Mouse (Mus musculus): ENCODE measurements around the gene Tnrc6c.

Gene Tnrc6c

DNA sequence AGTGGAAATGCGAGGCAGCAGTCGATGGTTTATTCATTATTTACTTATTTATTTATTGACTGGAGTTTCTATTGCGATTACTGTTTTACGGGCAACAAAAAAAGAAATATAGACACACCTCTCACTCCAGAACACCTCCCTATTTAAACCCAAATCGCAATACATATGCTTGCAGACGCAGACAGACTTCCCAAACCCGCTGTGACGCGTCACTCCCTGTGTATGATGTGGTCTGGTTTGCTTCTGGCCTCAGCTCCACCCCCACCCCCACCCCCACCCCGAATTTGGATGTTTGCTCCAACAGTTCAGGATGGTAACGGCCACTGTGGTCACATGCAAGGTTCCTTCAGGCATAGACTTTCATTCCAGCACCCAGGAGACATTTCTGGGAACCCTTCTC is 15.3 kb upstream of the Tnrc6c start:
- WGBS: 80% methylated on average over 11 of the region's 11 CpGs

DNA sequence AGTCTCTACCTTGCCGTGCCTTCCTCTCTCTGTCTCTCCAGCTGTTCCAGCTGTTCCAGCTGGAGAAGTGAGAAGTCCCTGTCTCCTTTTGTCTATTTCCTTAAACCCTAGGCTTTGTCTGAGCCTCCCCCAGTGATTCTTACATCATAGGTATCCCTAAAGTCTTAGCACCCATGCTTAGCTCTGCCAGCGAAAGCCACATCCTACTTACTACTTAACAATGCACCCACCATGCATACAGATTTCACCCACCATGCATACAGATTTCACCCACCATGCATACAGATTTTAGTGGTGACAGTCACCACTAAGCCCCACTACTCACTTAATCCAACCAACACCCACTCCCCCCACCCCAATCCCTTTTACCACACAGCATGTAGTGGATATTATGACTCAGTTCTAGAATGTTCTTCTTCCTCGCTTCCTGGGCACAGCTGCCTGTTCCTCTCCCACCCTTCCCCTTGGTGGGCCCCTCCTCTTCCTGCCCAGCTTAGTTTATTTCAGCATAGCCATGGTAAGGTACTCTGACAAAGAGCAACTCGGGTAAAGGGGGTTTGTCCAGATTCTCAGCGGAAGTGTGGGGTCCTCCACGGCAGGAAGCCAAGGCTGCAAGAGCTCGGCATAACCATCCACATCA is 14.6 kb upstream of the Tnrc6c start:
- WGBS: 78% methylated on average over 7 of the region's 7 CpGs

DNA sequence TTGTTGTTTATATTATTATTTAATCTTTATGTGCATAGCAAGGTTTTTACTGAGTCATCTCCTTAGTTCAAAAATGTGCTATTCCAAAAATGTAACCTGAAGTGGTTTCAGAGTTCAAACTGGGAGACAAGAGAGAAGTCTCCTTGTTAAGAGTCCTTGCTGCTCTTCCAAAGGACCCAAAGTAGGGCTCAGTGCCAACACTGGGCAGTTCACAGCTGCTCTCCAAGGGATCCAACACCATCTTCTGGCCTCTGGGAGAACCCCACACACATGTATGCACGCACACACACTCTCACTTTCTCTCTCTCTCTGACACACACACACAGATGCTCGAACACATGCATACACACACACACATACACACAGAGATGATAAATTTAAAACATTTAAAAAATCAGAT is 11.9 kb upstream of the Tnrc6c start:
- 90% methylated on average over 2 of the region's 2 CpGs for WGBS

DNA sequence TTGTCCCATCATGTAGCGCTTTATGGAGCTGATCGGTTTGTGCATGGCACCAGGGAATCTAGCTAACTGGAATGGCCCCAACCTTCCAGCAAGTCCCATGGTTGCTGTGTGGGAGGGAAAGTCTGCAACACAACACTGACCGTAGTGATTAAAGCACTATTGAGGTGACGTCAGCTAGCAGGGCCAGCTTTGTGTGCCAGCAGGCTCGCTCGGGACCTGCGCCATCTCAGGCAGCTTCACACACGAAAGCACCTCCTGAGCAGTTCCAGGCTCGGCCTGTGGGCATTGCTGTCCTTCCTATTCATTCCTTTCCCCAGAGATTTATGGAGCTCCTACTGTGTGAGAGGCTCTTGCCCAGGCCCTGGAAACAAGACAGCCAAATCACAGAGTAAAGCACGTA is 10.8 kb upstream of the Tnrc6c start:
- WGBS: 79% methylated on average over 10 of the region's 10 CpGs

DNA sequence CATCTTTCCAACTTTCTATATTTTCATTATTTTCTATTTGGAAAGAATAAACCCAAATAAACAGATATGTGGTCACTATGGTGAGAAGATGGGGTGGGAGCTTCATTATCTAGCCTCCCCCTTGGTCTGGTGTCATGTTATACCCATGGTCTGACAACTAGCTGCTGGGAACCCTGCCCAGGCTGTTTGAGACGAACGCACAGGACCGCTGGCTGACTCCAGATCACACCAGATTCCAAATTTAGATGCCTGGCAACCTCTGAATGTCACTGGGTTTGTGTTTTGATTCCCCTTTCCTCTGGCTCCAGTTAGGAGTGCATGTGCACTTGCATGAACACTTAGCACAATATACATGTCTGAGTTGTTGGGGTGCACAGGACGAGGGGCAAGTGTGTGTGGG is 7.3 kb upstream of the Tnrc6c start:
- 50% methylated on average over 4 of the region's 4 CpGs for WGBS

DNA sequence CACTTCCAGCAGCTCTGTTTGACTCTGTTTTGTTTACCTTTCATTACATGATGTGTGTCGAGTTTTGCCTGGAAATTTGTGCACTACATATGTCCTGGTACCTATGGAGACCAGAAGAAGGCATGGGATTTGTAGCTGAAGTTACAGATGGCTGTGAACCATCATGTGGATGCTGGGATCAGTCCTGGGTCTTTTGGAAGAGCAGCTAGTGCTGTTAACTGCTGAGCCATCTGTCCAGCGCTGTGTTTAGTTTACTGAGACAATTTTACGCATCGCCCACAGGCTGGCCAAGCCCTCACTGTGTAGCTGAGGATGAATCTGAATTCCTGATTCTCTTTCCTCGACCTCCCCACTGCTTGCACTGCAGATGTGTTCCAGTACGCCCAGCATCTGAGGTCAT is 6.1 kb upstream of the Tnrc6c start:
- 56% methylated on average over 6 of the region's 6 CpGs for WGBS

DNA sequence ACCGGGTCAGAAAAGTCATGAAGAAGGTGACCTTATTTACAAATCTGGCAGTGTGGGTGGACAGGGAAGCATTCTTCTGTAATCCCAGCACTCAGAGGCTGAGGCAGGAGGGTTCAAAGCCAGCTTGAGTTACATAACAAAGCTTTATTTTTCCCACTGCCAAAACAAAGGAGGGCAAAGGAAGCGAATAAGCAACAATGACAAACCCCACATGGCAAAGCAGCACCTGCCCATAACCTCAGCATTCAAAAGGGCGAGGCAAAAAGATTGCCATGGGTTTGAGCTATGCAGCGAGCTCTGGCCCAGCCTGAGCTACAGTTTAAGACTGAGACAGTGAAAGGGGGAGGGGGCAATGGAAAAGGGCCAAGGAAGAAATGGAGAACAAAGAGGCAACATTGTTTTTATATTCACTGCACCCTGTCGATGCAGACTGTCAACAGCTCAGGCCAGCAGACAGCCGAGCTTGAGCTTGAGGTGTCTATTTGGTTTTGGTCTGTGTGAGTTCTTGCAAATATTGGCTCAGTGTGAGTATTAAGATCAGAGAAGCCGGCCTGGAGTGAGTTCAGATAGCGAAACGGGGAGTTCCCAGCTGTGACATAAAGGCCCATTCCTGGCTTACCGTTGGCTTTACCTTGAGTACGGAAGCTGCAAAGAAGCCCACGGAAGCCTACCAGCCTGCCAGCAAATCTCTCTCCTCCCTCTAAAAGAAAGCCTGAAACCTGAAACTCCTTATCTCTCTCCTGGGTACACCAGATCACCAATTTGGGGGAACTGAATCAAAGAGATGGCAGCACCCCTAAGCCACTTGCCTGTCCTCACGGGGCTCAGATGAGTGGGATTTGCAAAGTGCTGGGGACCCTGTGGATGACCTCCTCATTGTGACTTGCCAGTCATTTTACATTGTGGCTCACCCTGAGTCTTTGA is 3.1 kb upstream of the Tnrc6c start:
- 79% methylated on average over 13 of the region's 13 CpGs for WGBS

DNA sequence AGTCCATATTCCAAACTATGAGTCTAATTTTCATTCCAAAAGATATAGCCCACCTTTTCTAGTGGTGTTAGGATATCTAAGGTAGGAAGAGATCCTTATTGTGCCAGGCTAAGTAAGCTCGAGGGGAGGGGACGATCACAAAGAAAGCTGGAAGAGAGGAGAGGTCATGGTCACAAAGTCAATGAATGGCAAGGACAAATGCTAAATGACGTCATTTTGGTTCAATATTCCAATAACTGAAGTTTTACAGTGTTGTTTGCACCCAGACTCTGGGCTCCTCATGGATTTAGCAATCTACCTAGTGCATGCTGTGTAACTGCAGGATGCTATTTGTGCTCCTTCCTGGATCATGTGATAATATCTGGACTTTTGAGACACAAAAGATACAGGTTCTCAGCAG is 1.2 kb upstream of the Tnrc6c start:
- 72% methylated on average over 3 of the region's 3 CpGs for WGBS

DNA sequence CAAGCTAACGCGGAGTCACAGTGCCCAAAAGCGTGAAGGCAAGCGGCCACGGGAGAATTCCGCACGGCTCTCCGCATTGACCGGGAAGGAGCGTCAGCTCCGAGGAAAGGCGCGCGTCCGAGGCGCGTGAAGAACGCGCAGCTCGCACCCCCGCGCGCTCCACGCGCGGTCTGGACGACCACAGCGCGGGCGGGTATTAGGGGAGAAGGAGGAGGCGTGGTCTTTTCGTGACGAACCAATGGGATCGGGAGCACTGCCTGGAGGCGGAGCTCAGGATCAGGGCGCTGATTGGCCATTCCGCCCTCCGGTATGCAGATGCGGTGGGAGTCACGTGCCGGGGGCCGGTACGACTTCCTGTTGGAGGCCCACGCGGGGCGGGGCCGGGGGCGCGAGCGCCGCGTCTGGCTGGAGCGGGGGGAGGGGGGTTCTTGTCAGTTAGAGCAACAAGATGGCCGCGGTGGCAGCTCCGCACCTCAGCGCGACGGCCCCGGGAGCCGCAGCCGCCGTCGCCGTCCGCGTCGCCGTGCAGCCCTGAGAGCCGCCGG is 363 bp downstream of the Tnrc6c start:
- under 1% methylated on average over 71 of the region's 71 CpGs for WGBS

DNA sequence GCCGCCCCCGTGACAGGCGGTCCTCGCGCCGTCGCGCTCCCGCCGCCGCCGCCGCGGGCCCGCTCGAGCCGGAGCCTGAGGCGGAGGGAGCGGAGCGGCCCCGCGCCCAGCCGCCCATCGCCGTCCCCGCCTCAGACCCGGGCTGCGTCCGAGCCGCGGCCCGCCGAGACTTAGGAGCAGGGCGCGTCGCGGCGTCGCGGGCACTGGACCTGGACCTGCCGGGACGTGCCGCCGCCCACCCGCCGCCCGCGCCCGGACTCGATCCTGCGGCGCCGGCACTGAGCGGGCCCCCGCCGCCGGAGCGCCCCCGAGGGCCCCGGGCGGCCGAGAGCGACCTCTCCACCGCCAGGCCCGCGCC is 824 bp downstream of the Tnrc6c start:
- WGBS: 2% methylated on average over 59 of the region's 66 CpGs

DNA sequence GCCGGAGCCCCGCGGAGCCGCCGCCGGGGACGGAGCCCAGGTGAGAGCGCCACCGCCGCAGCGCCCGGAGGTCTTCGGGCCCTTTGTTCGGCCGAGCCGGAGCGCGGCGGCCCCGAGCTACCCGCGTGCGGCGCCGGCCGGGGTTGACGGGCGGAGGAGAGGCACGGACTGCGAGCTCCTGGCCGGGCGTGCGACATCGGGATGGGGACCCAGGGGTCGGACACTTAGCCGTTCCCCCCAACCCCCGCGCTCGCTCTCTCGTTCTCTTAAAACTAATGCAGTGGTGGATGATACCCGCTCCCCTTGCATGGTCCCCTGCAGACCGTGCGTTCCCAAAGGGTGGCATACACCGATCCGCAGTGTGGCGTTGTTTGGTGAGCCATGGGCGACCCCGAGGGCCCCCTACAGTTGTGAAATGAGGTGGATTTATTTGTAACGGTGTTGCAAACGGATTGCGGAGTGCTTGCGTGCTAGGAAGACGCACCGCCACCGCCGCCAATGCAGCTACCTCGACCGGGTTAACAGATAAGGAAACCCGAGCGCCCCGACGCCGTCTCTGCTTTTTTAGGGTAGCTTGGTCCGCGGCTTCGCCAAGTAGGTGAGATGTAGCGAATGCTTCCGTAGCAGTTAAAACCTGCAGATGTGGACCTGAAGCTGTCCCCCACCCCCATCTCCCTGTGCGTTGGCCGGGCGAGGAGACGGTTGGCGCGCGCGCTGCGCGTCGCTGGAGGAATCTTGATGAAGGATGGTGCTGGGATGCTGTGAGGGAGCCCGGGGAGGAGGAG is 1.4 kb downstream of the Tnrc6c start:
- under 1% methylated on average over 79 of the region's 80 CpGs for WGBS

DNA sequence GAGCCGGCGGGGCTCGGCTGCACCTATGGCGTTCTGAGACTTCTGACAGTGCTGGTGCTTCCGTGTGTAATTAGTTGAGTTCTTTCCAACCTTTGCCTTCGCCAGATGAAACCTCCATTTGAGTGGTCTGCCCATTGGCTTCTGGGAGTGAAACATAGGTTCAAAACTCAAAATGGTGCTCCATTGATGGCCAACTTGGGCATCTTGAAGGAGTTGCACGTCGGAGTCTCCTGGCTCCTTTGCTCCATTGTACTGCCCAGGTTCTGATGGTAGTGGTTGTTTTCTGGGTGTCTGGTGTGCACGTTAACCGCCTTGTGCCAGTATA is 1.9 kb downstream of the Tnrc6c start:
- 10% methylated on average over 10 of the region's 10 CpGs for WGBS

DNA sequence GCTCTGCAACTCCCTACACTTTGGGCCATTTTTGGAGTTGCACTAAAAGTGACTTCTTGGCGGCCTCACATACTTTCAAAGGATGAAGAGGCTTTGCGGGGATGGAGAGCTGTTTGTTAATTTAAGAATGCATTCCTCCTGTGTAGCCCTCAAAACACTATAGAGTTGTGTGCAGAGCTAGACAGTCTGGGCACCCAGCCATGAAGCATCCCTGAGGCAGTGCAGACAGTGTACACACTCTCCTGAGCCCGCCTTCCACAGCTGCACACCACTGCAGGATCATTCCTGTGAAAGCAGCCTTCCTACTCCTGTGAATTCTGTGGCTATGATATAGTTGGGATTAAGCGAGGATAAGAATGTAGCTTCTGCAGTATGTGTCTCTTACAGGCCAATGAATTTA is 4.9 kb downstream of the Tnrc6c start:
- WGBS: 24% methylated on average over 4 of the region's 4 CpGs

DNA sequence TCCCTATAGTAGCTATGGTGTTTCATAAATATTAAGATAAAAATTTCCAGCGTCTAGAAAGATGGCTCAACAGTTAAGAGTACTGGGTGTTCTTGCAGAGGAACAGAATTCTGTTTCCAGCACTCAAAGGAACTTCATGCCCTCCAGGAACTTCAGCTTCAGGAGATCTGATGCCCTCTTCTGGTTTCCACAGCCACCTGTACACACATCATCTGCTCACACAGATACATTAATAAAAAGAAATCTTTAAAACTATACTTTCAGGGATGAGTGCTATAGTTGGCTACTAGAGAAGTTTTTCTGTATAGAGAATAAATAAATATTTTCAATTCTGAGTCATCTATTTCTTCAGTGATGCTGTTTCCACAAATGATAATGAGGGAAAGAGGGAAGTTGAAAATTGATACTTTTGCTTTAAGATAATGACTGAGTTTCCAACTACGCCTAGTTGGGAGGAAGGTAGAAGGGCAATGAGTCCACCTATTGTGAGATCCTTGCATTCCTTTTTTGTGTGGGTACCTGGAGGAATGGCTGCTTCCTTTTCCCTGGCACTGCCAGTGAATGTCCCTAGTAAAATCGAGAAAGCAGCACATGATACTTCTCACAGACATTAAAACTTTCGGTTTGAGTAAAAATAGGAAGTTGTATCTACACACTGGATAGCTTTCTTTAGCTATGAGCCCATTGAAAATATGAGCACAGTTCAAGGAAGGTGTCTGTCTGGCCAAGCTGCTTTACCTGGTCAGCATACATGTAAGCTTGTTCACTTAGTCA is 9.1 kb downstream of the Tnrc6c start:
- 53% methylated on average over 4 of the region's 4 CpGs for WGBS

DNA sequence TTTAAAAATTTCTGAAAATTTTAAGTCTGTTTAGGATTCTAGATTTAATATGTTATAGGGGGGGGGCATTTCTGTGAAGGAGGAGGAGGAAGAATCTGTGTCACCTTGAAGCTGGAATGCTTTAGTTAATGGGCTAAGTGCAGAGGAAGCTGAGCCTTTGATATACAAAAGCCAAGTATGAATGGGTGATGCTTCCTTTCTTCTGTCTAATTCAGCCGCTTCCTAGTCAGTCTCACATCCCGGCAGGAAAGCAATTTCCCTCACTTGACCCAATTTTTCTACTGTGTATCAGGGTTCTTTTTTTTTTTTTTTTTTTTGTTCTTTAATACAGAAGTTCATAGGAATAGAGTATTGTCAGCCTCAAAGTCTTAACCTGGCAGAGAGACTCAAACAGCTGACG is 11.1 kb downstream of the Tnrc6c start:
- 22% methylated on average over 3 of the region's 3 CpGs for WGBS

DNA sequence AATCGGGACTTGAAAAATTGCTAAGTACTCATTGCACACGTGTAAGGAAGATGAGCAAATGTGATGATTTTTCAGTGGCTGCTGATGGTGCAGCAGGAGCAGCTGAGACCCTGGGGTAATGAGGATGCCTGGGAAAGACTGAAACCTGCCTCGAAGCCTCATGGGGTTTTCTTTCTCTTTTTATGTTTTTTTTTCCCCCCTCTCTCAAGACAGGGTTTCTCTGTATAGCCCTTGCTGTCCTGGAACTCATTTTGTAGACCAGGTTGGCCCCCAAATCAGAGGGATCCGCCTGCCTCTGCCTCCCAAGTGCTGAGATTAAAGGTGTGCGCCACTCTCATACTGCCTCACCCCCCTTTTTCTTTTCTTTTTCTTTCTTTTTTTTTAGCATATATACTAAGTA is 13.1 kb downstream of the Tnrc6c start:
- 81% methylated on average over 5 of the region's 5 CpGs for WGBS

DNA sequence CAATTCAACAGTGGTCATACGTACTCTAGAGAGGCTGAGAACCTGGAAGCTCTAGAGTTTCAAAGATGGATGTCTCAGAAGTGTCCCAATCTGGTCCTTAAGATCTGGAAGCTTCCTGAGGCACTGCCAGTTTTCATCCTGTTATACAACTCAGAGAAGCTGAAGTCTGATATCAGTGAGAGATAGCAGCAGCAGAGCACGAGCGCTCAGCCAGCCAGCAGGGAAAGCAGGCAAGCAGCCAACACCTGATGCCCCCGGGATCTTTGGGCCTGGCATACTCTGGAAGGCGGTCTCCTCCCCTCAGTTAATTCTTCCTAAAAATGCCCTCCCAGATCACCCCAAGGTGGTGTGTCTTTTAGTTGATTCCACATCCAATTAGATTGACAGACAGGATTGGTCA is 13.7 kb downstream of the Tnrc6c start:
- 39% methylated on average over 5 of the region's 5 CpGs for WGBS

DNA sequence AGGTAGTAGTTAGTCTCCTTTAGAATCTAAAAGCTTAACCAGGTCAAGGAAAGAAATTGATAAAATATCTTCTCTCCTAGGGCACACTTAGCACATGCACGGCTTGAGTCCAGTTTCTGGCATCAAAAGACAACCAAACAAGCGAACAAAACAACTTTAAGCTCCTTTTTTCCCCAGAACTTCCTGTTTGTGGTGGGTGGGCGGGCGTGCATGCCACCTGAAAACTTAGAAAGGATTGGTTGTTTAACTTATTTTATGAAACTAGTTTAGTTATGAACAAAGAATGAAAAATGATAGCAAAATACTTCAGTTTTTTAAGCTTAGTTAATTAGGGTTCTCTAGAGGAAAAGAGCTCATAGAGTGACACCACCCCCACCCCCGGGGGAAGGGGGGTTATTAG is 17.5 kb downstream of the Tnrc6c start:
- 81% methylated on average over 5 of the region's 5 CpGs for WGBS

DNA sequence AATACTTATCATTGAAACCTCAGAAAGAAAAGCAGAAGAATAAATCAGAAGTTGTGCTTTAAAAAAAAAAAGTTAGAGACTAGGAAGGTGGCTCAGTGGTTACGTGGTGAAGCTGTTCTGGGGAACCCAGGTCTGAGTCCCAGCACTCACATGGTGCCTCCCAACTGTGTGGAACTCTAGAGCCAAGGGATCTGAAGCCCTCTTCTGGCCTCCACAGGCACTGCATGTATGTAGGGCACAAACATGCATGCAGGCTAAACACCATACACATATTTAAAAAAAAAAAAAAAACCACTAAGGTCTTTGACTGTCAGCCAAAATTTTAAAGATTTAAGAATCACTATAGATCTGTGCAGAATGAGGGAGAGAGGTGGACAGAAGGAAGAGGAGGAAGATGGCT is 20.4 kb downstream of the Tnrc6c start:
- WGBS: 97% methylated on average over 1 of the region's 1 CpGs

DNA sequence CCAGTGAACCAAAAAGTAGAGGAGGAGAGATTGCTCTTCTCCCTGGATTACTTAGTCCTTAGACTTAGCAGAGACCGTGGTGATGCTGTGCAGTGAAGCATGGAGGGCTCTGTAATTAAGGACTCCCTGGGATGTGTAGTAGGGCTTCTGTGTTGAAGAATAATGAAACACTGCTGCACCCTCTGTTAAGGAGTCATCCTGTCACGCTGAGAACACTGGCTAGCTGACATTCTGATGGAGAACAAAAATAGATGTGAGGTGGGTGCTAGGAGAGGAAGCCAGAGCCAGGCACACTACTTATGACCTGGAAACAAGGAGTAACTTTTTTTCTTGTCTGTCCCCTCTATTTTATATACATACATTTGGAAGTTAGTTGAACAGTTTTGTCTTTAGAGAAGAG is 22.6 kb downstream of the Tnrc6c start:
- WGBS: 23% methylated on average over 2 of the region's 2 CpGs

DNA sequence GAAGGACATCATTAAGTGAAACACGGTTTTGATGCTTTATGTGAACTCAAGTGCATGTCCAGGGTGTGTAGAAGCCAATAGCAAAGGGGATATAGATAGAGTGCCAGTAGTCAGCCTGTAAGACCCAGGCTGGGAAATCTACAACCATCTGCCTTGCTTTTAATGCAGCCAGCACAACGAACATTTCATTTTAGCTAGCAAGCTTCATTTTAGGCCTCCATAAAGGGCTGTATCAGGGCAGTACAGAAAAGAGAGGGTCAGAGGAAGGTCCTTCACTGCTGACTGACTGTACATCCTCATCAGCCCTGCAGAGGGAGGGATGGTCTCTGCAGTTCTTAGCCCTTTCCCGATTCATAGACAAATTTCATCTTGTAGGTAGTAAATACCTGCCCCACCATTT is 23.0 kb downstream of the Tnrc6c start:
- WGBS: 45% methylated on average over 3 of the region's 3 CpGs

DNA sequence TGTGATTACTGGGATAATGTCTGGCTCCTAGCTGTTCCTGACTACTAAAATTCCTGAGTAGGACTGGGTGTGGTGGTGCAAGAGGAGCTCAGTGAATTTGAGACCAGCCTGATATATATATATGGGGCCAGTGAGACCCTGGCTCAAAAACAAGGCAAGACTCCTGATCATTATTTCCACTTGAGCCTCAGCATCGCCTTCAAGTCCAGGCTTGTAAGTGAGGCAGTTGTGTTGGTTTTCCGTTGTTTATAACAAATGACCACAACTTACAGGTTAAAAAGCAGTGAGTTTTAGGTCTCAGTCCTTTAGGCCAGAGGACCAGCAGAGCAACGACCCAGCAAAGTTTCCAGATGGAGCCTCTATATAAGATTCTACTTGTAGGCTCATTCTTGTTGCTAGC is 23.5 kb downstream of the Tnrc6c start:
- WGBS: 75% methylated on average over 3 of the region's 3 CpGs

Data from cerebral cortex, adult 2 months (tissue).